Mouse (Mus musculus): ENCODE results near the gene Plpp7.

The Plpp7 gene

GRCm38 (mm10) chr2:32068811-32069607, 26.3 kb upstream of the Plpp7 start:
- in situ Hi-C loops (cut with MboI; ENCODE audit: unreplicated experiment in 2 of 2), result no loop called here

- in situ Hi-C loops (cut with MboI; ENCODE audit: unreplicated experiment in 2 of 2), result no loop called here
Observed at GRCm38 (mm10) chr2:32070747-32071146, 24.6 kb upstream of the Plpp7 start.

GRCm38 (mm10) chr2:32074404-32074803, 20.9 kb upstream of the Plpp7 start:
- in situ Hi-C loops (cut with MboI; ENCODE audit: unreplicated experiment in 2 of 2), result no loop called here

GRCm38 (mm10) chr2:32075368-32075767, 20.0 kb upstream of the Plpp7 start:
- in situ Hi-C loops (cut with MboI; ENCODE audit: unreplicated experiment in 2 of 2), result no loop called here

- in situ Hi-C loops (cut with MboI; ENCODE audit: unreplicated experiment in 2 of 2), result no loop called here
Observed at GRCm38 (mm10) chr2:32077744-32078143, 17.6 kb upstream of the Plpp7 start.

- in situ Hi-C loops (cut with MboI; ENCODE audit: unreplicated experiment in 2 of 2), result no loop called here
Observed at GRCm38 (mm10) chr2:32078522-32078921, 16.8 kb upstream of the Plpp7 start.

- in situ Hi-C loops (cut with MboI; ENCODE audit: unreplicated experiment in 2 of 2), result no loop called here
Observed at GRCm38 (mm10) chr2:32079191-32079725, 16.1 kb upstream of the Plpp7 start.

- in situ Hi-C loops (cut with MboI; ENCODE audit: unreplicated experiment in 2 of 2), result loop anchor here in 1 of 2 experiments (5.0 kb wide), 1 partner anchor 43 kb away; no protein-coding TSS in a partner anchor
Observed at GRCm38 (mm10) chr2:32080681-32081080, 14.6 kb upstream of the Plpp7 start.

GRCm38 (mm10) chr2:32081296-32081929, 13.9 kb upstream of the Plpp7 start:
- in situ Hi-C loops (cut with MboI; ENCODE audit: unreplicated experiment in 2 of 2), result loop anchor here in 1 of 2 experiments (5.0 kb wide), 1 partner anchor 44 kb away; no protein-coding TSS in a partner anchor

GRCm38 (mm10) chr2:32082229-32082628, 13.1 kb upstream of the Plpp7 start:
- in situ Hi-C loops (cut with MboI; ENCODE audit: unreplicated experiment in 2 of 2), result loop anchor here in 1 of 2 experiments (5.0 kb wide), 1 partner anchor 45 kb away; no protein-coding TSS in a partner anchor

- in situ Hi-C loops (cut with MboI; ENCODE audit: unreplicated experiment in 2 of 2), result loop anchor here in 1 of 2 experiments (5.0 kb wide), 1 partner anchor 46 kb away; no protein-coding TSS in a partner anchor
Observed at GRCm38 (mm10) chr2:32083159-32084011, 11.9 kb upstream of the Plpp7 start.

GRCm38 (mm10) chr2:32084111-32084871, 11.0 kb upstream of the Plpp7 start, which contains the start of gene Fam78a:
Gene Fam78a, minus strand, starts transcription at chr2:32084857.
- in situ Hi-C loops (cut with MboI; ENCODE audit: unreplicated experiment in 2 of 2), result loop anchor here in 1 of 2 experiments (5.0 kb wide), 1 partner anchor 47 kb away; no protein-coding TSS in a partner anchor

GRCm38 (mm10) chr2:32084872-32085199, 10.5 kb upstream of the Plpp7 start:
- in situ Hi-C loops (cut with MboI; ENCODE audit: unreplicated experiment in 2 of 2), result loop anchor here (5.0 kb wide), 3 partner anchors 37 to 48 kb away; no protein-coding TSS in a partner anchor

- in situ Hi-C loops (cut with MboI; ENCODE audit: unreplicated experiment in 2 of 2), result loop anchor here (5.0 kb wide), 2 partner anchors 37 to 42 kb away; no protein-coding TSS in a partner anchor
Observed at GRCm38 (mm10) chr2:32085231-32085630, 10.1 kb upstream of the Plpp7 start.

- in situ Hi-C loops (cut with MboI; ENCODE audit: unreplicated experiment in 2 of 2), result loop anchor here (5.0 kb wide), 2 partner anchors 35 to 40 kb away; no protein-coding TSS in a partner anchor
Observed at GRCm38 (mm10) chr2:32087606-32088005, 7.7 kb upstream of the Plpp7 start.

- in situ Hi-C loops (cut with MboI; ENCODE audit: unreplicated experiment in 2 of 2), result loop anchor here (5.0 kb wide), 2 partner anchors 34 to 39 kb away; no protein-coding TSS in a partner anchor
Observed at GRCm38 (mm10) chr2:32088372-32088981, 6.9 kb upstream of the Plpp7 start.

GRCm38 (mm10) chr2:32089606-32090005, 5.7 kb upstream of the Plpp7 start:
- in situ Hi-C loops (cut with MboI; ENCODE audit: unreplicated experiment in 2 of 2), result loop anchor here (5.0 kb wide), 2 partner anchors 33 to 38 kb away; no protein-coding TSS in a partner anchor

GRCm38 (mm10) chr2:32090145-32090544, 5.2 kb upstream of the Plpp7 start:
- in situ Hi-C loops (cut with MboI; ENCODE audit: unreplicated experiment in 2 of 2), result no loop called here

GRCm38 (mm10) chr2:32091956-32092355, 3.4 kb upstream of the Plpp7 start:
- in situ Hi-C loops (cut with MboI; ENCODE audit: unreplicated experiment in 2 of 2), result no loop called here
